Mouse (Mus musculus) layer of hippocampus, postnatal 25 days (tissue): Measurements from ENCODE around the gene H2-Ke6. TPM values are rescaled to one million over a fixed set of nuclear protein-coding genes. Genes with fewer than 3 reads are reported as not detected.

ENCODE experiments used
- DNase-seq, 2 experiments: peaks; one replicate each; pipeline ENCODE4 v3.0.0; 2022; ENCODE audit warnings: mixed read lengths in 2 of 2, low spot score in 1 of 2; ENCODE audit errors: extremely low spot score in 1 of 2
- total RNA-seq, 2 experiments: library from RNA; stranded (reverse); gene quantifications; 2 replicates each; pipeline ENCODE4 v1.2.3; 2021

The H2-Ke6 gene
- 10 to 100 TPM; 54.3 to 63.9 TPM for total RNA-seq

- DNase-seq = peak; percentile 79 to 88
These were observed at the start of gene H2-Ke6 for GRCm38 (mm10) chr17:34027656-34028223. Gene H2-Ke6 (minus strand): TSS chr17:34028060.

DNA sequence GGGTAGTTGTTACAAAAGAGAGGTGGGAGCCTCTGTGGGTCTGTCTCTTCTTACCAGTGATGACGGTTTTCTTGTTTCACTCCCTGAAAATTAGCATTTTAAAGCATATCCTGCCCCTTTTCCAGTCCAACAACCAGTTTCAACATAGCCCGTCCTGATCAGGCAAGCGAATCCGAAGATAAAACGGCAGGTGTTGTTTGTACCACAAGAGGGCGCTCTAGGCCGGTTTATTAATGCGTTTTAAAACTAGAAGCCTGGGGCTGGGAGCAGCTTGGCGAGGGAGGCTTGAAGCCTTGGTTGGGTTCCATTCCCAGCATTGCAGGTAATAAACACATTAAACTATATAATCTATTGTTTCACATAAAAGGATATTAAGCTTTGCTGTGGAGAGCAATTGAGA, 49.7 kb upstream of the H2-Ke6 start:
- peak; percentile 48 to 79 for DNase-seq

DNA sequence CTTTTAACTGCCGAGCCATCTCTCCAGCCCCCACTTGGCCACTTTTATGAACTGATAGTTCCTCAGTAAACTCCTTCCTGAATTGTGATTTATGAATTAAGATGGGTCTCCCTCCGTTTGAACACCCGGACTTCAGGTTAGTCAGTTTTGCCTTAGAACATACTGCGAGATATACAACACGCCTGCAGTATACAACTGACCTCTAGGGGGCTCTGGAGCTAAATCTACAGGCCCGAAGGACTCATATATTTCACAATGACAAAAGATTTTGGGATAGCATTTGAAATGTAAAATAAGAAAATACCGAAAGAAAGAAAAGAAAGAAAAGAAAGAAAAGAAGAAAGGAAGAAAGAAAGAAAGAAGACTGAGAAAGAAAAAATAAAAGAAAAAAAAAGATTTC, 47.4 kb upstream of the H2-Ke6 start:
- DNase-seq = peak; percentile 48 to 90

DNA sequence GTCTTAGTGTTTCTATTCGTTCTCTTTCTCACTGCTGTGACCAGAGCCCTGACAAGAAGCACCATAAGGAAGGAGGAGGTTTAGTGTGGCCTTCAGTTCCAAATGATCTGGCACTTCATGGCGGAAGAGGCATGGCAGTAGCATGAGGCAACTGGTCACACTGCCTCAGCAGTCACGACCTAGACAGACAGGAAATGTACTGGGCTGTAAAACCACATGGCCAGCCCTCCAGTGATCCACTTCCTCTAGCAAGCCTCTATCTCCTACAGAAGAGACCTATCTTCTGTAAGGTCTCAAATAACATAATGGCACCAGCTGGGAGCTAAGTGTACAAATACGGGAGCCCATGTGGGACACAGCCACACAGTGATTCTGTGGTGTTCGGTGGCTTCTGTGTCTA, 44.2 kb upstream of the H2-Ke6 start:
- DNase-seq = no peak

- DNase-seq = no peak
These were observed 41.0 kb upstream of the H2-Ke6 start for GRCm38 (mm10) chr17:34068864-34069263.

DNA sequence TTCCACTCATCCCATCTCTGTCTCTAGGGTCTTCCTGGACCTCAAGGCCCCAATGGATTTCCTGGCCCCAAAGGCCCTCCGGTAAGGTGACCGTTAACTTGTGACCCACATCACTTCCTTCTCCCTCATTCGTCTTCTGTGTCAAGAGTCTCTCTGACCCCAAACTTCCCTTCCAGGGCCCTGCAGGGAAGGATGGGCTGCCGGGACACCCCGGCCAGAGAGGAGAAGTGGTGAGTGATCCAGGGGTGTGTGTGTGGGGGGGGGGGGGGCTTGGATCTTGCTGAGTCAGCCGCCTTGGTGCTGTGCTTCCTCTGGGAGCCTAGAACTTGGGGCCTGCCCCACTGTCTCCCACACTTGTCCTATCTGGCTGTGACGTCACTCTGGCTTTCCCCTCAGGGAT, 29.4 kb upstream of the H2-Ke6 start:
- DNase-seq = no peak

- DNase-seq = no peak
These were observed 19.7 kb upstream of the H2-Ke6 start for GRCm38 (mm10) chr17:34047404-34048050.

GRCm38 (mm10) chr17:34045941-34046340, 18.1 kb upstream of the H2-Ke6 start:
- DNase-seq = no peak

- DNase-seq = no peak
These were observed 11.9 kb upstream of the H2-Ke6 start for GRCm38 (mm10) chr17:34039562-34040450.

DNA sequence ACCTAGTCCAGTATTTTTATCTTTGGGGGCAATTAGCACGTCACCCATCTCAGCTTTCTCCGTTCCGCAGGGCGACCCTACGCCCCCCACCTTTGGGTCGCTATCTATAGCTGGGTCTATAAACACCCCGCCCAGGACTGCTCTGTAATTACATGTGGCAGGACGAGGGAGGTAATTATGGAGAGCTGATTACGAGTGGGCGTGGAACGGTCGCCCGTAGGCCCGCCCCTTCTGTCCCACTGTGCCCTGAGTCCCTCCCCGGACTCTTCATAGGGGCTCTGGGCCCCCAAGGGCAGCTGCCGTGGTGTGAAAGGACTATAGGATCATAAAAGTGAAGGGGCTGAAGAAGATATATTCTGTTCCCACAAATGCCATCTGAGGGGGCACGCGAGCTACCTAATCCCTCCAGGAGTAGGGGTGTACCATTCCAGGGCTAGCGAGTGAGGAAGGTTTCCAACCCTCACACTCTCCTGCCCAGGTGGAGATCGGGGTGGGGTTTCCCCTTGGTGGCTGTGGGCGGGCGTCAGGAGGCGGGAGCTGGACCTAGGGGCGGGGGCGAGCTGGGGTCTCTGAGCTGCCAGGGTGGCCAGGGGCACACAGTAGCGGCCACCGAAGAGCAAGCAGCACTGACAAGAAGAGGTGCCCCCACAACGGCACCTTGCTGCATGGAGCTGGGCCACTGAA, 11.2 kb upstream of the H2-Ke6 start, which contains the start of gene Col11a2:
TSS of gene Col11a2 (plus strand) at position 560 of the 684 bp plus-strand sequence.
- DNase-seq = no peak

GRCm38 (mm10) chr17:34038440-34038839, 10.6 kb upstream of the H2-Ke6 start:
- peak in 1 of 2 experiments; percentile 61 for DNase-seq

GRCm38 (mm10) chr17:34037241-34037640, 9.4 kb upstream of the H2-Ke6 start:
- no peak for DNase-seq

DNA sequence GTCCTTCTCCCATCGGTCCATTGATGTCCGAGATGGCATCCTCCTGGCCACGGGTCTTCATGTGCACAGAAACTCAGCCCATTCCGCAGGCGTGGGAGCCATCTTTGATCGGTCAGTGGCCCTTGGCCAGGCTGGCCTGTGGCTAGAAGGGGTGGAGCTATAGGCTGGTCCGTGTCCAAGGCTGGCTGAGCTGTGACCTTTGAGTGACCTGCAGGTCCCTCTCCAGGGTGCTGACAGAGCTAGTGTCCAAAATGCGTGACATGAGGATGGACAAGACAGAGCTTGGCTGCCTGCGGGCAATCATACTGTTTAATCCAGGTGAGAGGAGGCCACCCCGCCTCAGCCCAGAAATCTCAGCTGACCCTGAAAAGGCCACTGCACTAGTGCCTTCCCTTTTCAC, 8.8 kb upstream of the H2-Ke6 start:
- DNase-seq = no peak

GRCm38 (mm10) chr17:34035517-34035916, 7.7 kb upstream of the H2-Ke6 start:
- DNase-seq = no peak

GRCm38 (mm10) chr17:34034064-34034463, 6.2 kb upstream of the H2-Ke6 start:
- peak in 1 of 2 experiments; percentile 79 for DNase-seq

GRCm38 (mm10) chr17:34033441-34033840, 5.6 kb upstream of the H2-Ke6 start:
- no peak for DNase-seq

- DNase-seq = no peak
These were observed 4.9 kb upstream of the H2-Ke6 start for GRCm38 (mm10) chr17:34032806-34033205.

- DNase-seq = no peak
These were observed 4.3 kb upstream of the H2-Ke6 start for GRCm38 (mm10) chr17:34032174-34032632.

DNA sequence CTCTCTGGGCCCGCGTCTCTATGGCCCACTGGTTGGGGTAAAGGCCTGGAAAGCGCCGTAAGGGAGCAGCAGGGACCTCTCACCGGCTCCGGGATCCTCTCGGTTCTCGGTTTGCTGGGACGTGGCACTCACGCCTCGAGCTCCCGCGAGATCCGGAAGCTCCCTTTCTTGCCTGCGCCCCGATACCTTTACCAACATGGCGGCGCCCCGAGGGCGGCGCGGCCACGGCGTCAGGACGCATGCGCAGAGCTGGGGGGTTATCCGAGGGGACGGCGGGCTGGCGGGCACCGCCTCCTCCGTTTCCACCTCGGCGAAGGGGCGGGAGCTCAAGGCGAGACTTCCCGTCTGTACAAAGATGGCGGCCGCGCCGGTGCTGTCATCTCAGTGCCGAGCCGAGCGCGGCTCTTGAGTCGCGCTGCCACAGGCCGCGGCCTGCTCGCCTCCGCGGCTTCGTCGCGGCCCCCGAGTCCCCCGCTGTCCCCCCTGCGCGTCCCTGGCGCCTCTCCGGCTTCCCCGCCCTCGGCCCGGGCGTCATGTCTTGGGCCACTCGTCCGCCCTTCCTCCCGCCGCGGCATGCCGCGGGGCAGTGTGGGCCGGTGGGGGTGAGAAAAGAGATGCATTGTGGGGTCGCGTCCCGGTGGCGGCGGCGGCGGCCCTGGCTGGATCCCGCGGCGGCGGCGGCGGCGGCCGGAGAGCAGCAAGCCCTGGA, 3.8 kb upstream of the H2-Ke6 start, which contains the start of the genes Slc39a7 and Rxrb:
TSS of gene Slc39a7 (minus strand) at position 218 of the 709 bp plus-strand sequence.
TSS of gene Rxrb (plus strand) at position 348 of the 709 bp plus-strand sequence.
- peak; percentile 97 to 98 for DNase-seq

GRCm38 (mm10) chr17:34030861-34031326, 3.0 kb upstream of the H2-Ke6 start:
- DNase-seq = no peak
